Mouse (Mus musculus): ENCODE data around the gene Snx22. TPM values are rescaled to one million over a fixed set of nuclear protein-coding genes. Genes with fewer than 3 reads are reported as not detected.
A peak's percentile ranks its signal among the peaks of the same experiment; 100 is the strongest.

Snx22 gene
- polyA plus RNA-seq, 1 experiment from 2014 or later: 25.7 TPM

DNA sequence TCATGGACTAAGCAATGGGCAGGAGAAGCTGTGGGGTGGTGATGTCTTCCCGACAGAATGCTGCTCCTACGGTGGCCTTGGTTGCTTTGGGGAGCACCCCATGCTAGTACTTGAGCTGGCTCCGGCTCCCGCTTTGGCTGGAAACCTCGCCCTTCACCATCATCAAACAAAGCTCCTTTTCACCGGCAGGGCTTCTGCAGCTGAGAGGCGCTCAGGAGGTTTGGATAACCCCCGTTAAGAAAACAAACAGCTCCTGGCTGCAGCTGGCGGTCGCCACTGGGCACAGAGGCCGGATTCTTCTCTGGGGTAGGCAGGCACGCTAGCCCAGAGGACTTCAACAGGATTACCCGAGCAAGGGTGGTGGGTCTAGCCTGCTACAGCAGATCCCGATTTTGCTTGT lies 9.0 kb upstream of the Snx22 start:
- H3K36me3 ChIP-seq (ENCODE audit: insufficient read depth, low read length): no peaks in the 10 kb centered on the region
- peak; percentile 48 for DNase-seq (ENCODE audit: low spot score)
- peaks cover 6% of the 10 kb centered on the region for H3K4me1 ChIP-seq (ENCODE audit: insufficient read depth, low read depth, low read length)
- no peaks in the 10 kb centered on the region for H3K27me3 ChIP-seq (replicated peaks; ENCODE audit: insufficient read depth, low read length)
- no peaks in the 10 kb centered on the region for H3K9me3 ChIP-seq (ENCODE audit: low read length)
- no peak for TF ChIP-seq EP300 (IDR thresholded peaks at IDR 0.05)
- no peak for TF ChIP-seq CTCF (IDR thresholded peaks at IDR 0.05)
- no peak overlapping the region for H3K9ac ChIP-seq (replicated peaks; ENCODE audit: low read depth)
- WGBS: 4% methylated on average over 14 of the region's 14 CpGs
- no peak overlapping the region for H3K4me3 ChIP-seq (ENCODE audit: low read depth, low read length)
- no peak overlapping the region; the same call in 1 of the 2 replicates for H3K27ac ChIP-seq (ENCODE audit: low read length)
- no peak; the same call in 1 of the 2 replicates for ATAC-seq
- no peak overlapping the region for H3K4me2 ChIP-seq (replicated peaks; ENCODE audit: low read depth, low read length)

DNA sequence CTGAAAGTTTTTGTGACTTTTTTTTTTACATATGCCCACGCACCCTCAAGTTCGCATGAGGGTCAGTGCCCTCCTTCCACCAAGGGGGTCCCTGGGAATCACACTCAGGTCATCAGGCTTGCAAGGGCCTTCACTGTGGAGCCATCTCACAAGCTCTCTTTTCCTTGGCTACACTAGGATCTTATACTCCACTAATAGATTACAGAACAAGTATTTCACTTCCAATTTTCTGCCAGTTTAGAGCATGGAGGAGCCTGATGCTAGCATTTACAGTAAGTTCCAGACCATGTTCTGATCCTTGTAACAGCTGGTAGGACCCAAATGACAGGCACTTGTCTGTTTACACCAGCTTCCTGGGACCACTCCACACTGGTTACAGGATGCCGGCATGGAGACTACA lies 8.6 kb upstream of the Snx22 start:
- TF ChIP-seq CTCF (IDR thresholded peaks at IDR 0.05) (no peak), EP300 (IDR thresholded peaks at IDR 0.05) (no peak)
- no peaks in the 10 kb centered on the region for H3K27me3 ChIP-seq (replicated peaks; ENCODE audit: insufficient read depth, low read length)
- no peaks in the 10 kb centered on the region for H3K36me3 ChIP-seq (ENCODE audit: insufficient read depth, low read length)
- no peak overlapping the region for H3K9ac ChIP-seq (replicated peaks; ENCODE audit: low read depth)
- no peak overlapping the region for H3K4me3 ChIP-seq (ENCODE audit: low read depth, low read length)
- DNase-seq (ENCODE audit: low spot score) (no peak), ATAC-seq (no peak)
- WGBS: 49% methylated on average over 3 of the region's 3 CpGs
- no peak overlapping the region; the same call in 1 of the 2 replicates for H3K27ac ChIP-seq (ENCODE audit: low read length)
- H3K4me1 ChIP-seq (ENCODE audit: insufficient read depth, low read depth, low read length): peaks cover 6% of the 10 kb centered on the region
- H3K4me2 ChIP-seq (replicated peaks; ENCODE audit: low read depth, low read length): no peak overlapping the region
- H3K9me3 ChIP-seq (ENCODE audit: low read length): no peaks in the 10 kb centered on the region

DNA sequence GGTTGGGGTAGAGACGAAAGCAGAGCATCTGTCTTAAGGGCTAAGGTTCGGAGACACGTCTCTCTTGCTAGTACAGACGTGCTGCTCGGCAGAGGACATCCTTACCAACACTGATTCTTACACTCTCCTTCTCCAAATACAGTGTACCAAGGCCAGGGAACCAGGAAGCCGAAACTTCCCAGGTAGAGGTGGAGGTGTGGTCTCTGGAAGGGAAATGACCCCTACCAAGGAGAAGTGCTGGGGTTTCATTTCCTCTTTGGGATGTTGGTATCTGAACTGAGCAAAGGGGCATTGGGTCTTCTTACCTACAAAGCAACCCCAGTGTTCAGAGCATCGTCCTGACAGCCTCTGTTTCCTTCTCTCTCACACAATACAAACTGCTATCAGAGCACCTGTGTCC lies 3.2 kb upstream of the Snx22 start:
- 81% methylated on average over 7 of the region's 7 CpGs for WGBS
- H3K36me3 ChIP-seq (ENCODE audit: insufficient read depth, low read length): no peaks in the 10 kb centered on the region
- ATAC-seq (no peak), DNase-seq (ENCODE audit: low spot score) (no peak)
- peaks cover 8% of the 10 kb centered on the region for H3K4me1 ChIP-seq (ENCODE audit: insufficient read depth, low read depth, low read length)
- H3K9ac ChIP-seq (replicated peaks; ENCODE audit: low read depth): no peak overlapping the region
- H3K27me3 ChIP-seq (replicated peaks; ENCODE audit: insufficient read depth, low read length): peaks cover 3% of the 10 kb centered on the region; the same call in 1 of the 2 replicates
- H3K4me3 ChIP-seq (ENCODE audit: low read depth, low read length): no peak overlapping the region
- TF ChIP-seq CTCF (IDR thresholded peaks at IDR 0.05) (no peak), EP300 (IDR thresholded peaks at IDR 0.05) (no peak)
- H3K9me3 ChIP-seq (ENCODE audit: low read length): no peaks in the 10 kb centered on the region
- no peak overlapping the region for H3K27ac ChIP-seq (ENCODE audit: low read length)
- H3K4me2 ChIP-seq (replicated peaks; ENCODE audit: low read depth, low read length): no peak overlapping the region

DNA sequence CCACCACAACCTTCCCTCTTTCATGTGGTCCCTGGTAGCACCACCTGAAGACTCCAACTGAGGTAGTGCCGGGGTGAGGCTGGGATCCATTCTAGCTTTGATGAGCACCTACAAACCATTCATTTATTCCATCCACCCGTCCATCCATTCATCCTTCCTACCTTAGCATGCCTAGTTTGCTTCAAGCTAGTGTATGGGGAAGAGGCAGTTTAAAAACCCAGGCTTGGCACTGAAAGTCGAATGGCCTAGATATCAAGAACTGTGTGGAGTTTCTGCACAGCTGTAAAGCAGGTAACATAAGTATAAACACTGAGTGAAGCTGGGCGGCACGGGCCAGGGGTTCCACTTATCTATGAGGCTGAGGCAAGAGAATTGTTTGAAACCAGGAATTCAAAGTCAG lies 632 bp upstream of the Snx22 start:
- Histone ChIP-seq H3K27me3 (replicated peaks; ENCODE audit: insufficient read depth, low read length) (peaks cover 3% of the 10 kb centered on the region; the same call in 1 of the 2 replicates), H3K27ac (ENCODE audit: low read length) (no peak overlapping the region), H3K36me3 (ENCODE audit: insufficient read depth, low read length) (peaks cover 16% of the 10 kb centered on the region; the same call in 1 of the 2 replicates), H3K4me2 (replicated peaks; ENCODE audit: low read depth, low read length) (no peak overlapping the region; the same call in 1 of the 2 replicates), H3K4me1 (ENCODE audit: insufficient read depth, low read depth, low read length) (peaks cover 8% of the 10 kb centered on the region), H3K9ac (replicated peaks; ENCODE audit: low read depth) (no peak overlapping the region), H3K9me3 (ENCODE audit: low read length) (no peaks in the 10 kb centered on the region), H3K4me3 (ENCODE audit: low read depth, low read length) (no peak overlapping the region)
- no peak for DNase-seq (ENCODE audit: low spot score)
- WGBS: 80% methylated on average over 5 of the region's 5 CpGs
- ATAC-seq: no peak
- no peak for TF ChIP-seq CTCF (IDR thresholded peaks at IDR 0.05)
- TF ChIP-seq EP300 (IDR thresholded peaks at IDR 0.05): no peak

DNA sequence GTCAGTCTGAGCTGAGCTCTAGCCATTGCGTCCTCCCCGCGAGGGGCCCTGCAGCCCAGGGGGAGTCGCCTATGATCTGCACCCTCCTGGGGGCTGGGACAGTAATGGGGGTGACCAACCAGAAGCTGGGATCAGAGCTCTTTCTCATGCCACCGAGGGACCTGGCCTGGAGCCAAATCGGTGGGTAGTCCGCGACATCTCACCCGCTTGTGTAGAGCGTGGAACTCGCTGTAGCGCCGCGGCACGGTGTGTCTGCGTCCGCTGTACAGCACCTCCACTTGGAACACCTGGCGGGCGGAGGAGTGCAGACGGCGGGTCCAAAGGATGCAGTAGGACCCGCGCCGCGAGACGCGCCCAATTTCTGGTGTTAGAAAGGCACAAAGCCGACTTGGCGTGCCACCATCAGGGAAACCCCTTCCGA lies 538 bp downstream of the Snx22 start:
- H3K4me3 ChIP-seq (ENCODE audit: low read depth, low read length): peak overlapping the region; percentile 52
- WGBS: 2% methylated on average over 30 of the region's 30 CpGs
- TF ChIP-seq CTCF (IDR thresholded peaks at IDR 0.05): peak; percentile 18; the same call in 1 of the 2 replicates
- no peak for TF ChIP-seq EP300 (IDR thresholded peaks at IDR 0.05)

DNA sequence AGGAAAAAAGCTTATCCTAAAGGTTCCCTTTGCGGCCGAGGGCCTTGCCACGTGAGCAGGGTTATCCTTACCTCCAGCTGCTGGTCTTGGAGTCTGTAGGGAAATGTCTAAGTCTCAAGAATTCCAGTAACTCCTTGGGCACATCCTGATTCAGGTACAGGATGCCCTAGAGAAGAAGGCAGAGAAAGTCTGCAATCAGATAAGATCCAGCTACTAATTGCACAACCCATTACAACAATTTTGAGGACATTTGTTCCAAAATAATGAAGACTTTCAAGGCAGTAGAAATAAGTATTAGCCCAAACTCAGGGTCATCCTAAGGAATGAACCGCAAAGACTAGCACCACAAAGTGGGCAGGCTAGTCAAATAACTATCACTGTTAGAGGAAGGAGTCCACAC lies 1.5 kb downstream of the Snx22 start:
- WGBS: 64% methylated on average over 4 of the region's 4 CpGs
- Histone ChIP-seq H3K36me3 (ENCODE audit: insufficient read depth, low read length) (peaks cover 23% of the 10 kb centered on the region; the same call in 1 of the 2 replicates), H3K4me1 (ENCODE audit: insufficient read depth, low read depth, low read length) (peaks cover 8% of the 10 kb centered on the region), H3K9ac (replicated peaks; ENCODE audit: low read depth) (no peak overlapping the region), H3K4me3 (ENCODE audit: low read depth, low read length) (0 out of 2 replicates have a peak overlapping the region, but pooled peaks have one; percentile 52), H3K27me3 (replicated peaks; ENCODE audit: insufficient read depth, low read length) (peaks cover 3% of the 10 kb centered on the region; the same call in 1 of the 2 replicates), H3K9me3 (ENCODE audit: low read length) (no peaks in the 10 kb centered on the region), H3K4me2 (replicated peaks; ENCODE audit: low read depth, low read length) (peak overlapping the region; percentile 95; the same call in 1 of the 2 replicates), H3K27ac (ENCODE audit: low read length) (no peak overlapping the region)
- no peak for ATAC-seq
- TF ChIP-seq CTCF (IDR thresholded peaks at IDR 0.05) (no peak), EP300 (IDR thresholded peaks at IDR 0.05) (no peak)
- DNase-seq (ENCODE audit: low spot score): no peak

More for the DNA sequence above, 538 bp downstream of the Snx22 start:
- peak; percentile 40 for DNase-seq (ENCODE audit: low spot score)
- Histone ChIP-seq H3K4me2 (replicated peaks; ENCODE audit: low read depth, low read length) (peak overlapping the region; percentile 95), H3K36me3 (ENCODE audit: insufficient read depth, low read length) (peaks cover 21% of the 10 kb centered on the region; the same call in 1 of the 2 replicates), H3K9ac (replicated peaks; ENCODE audit: low read depth) (peak overlapping the region; percentile 32), H3K27ac (ENCODE audit: low read length) (no peak overlapping the region), H3K4me1 (ENCODE audit: insufficient read depth, low read depth, low read length) (peaks cover 8% of the 10 kb centered on the region), H3K27me3 (replicated peaks; ENCODE audit: insufficient read depth, low read length) (peaks cover 3% of the 10 kb centered on the region; the same call in 1 of the 2 replicates), H3K9me3 (ENCODE audit: low read length) (no peaks in the 10 kb centered on the region)
- peak; percentile 54 for ATAC-seq
